Mouse (Mus musculus): ENCODE measurements around the gene Slc7a8. TPM values are rescaled to one million over a fixed set of nuclear protein-coding genes. Genes with fewer than 3 reads are reported as not detected.
A peak's percentile ranks its signal among the peaks of the same experiment; 100 is the strongest.

The Slc7a8 gene
- polyA plus RNA-seq, 1 experiment from 2014 or later = 3.1 TPM

DNA sequence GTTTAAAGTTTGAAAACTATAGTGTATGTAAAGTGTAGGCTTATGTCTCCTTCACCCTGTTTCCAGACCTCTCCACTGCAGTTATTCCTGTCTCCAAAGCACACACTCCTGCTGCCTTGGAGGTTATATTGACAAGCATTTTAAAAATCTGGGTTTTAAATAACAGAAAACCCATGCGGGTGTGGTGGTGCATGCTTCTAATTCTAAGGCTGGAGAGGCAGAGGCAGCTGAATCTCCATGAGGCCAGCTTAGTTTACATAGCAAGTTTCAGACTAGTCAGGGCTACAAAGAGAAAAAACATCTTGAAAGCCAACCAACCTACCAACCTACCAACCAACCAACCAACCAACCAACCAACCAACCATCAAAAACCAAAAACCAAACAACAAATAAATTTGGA is 66.3 kb downstream of the Slc7a8 start:
- no peak for TF ChIP-seq EP300 (optimal IDR thresholded peaks at IDR 0.05)
- no peak for TF ChIP-seq CTCF (IDR thresholded peaks at IDR 0.05; ENCODE audit: low read depth)
- Histone ChIP-seq H3K27ac (replicated peaks) (no peak overlapping the region), H3K4me3 (ENCODE audit: low read depth, low read length) (no peak overlapping the region), H3K9me3 (ENCODE audit: control insufficient read depth, low read length) (no peaks in the 10 kb centered on the region), H3K9ac (ENCODE audit: low read length) (no peak overlapping the region), H3K36me3 (ENCODE audit: control insufficient read depth, insufficient read depth, low read length) (no peaks in the 10 kb centered on the region), H3K27me3 (ENCODE audit: control insufficient read depth, insufficient read depth, low read length) (no peaks in the 10 kb centered on the region), H3K4me1 (replicated peaks; ENCODE audit: control insufficient read depth, insufficient read depth) (no peaks in the 10 kb centered on the region), H3K4me2 (replicated peaks; ENCODE audit: low read depth) (no peak overlapping the region)
- ATAC-seq (ENCODE audit: low FRiP score, low TSS enrichment) = no peak
- 67% methylated on average over 1 of the region's 1 CpGs for WGBS
- DNase-seq (ENCODE audit: low spot score) = no peak

DNA sequence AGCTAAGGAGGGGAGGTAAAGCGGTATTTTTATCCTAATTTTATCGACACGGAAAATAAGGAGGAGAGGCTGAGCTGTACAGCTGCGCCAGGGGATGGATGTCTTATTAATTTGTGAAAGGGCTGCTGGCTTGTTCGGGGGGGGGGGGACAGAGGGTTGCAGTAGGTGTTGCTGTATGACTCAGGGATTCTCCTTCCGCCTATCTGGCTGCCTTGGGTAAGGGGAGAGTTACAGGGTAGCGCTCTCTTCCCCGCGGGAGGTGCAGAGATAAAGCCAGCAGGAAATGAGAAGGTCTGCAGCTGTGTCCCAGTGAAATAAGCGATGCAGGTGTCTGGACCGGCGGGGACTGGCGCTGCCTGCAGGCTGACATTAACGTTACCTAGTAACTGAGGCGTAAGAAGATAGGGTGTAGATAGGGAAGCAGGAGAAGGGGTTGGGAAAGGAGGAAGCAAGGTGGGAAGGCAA is 67.1 kb downstream of the Slc7a8 start:
- ATAC-seq (ENCODE audit: low FRiP score, low TSS enrichment) = peak; percentile 25; the same call in 1 of the 2 replicates
- no peak overlapping the region for H3K27ac ChIP-seq (replicated peaks)
- no peaks in the 10 kb centered on the region for H3K9me3 ChIP-seq (ENCODE audit: control insufficient read depth, low read length)
- H3K4me1 ChIP-seq (replicated peaks; ENCODE audit: control insufficient read depth, insufficient read depth) = no peaks in the 10 kb centered on the region
- H3K27me3 ChIP-seq (ENCODE audit: control insufficient read depth, insufficient read depth, low read length) = no peaks in the 10 kb centered on the region
- H3K4me2 ChIP-seq (replicated peaks; ENCODE audit: low read depth) = peak overlapping the region; percentile 67
- peak; percentile 37 for DNase-seq (ENCODE audit: low spot score)
- no peaks in the 10 kb centered on the region for H3K36me3 ChIP-seq (ENCODE audit: control insufficient read depth, insufficient read depth, low read length)
- TF ChIP-seq CTCF (IDR thresholded peaks at IDR 0.05; ENCODE audit: low read depth) = no peak
- TF ChIP-seq EP300 (optimal IDR thresholded peaks at IDR 0.05) = no peak
- 3% methylated on average over 15 of the region's 15 CpGs for WGBS
- H3K9ac ChIP-seq (ENCODE audit: low read length) = no peak overlapping the region
- H3K4me3 ChIP-seq (ENCODE audit: low read depth, low read length) = peak overlapping the region; percentile 39

- peak overlapping the region; percentile 39 for H3K4me3 ChIP-seq (ENCODE audit: low read depth, low read length)
- WGBS = 2% methylated on average over 13 of the region's 13 CpGs
- ATAC-seq (ENCODE audit: low FRiP score, low TSS enrichment) (peak; percentile 50; the same call in 1 of the 2 replicates), DNase-seq (ENCODE audit: low spot score) (peak; percentile 67)
- no peaks in the 10 kb centered on the region for H3K4me1 ChIP-seq (replicated peaks; ENCODE audit: control insufficient read depth, insufficient read depth)
- H3K27me3 ChIP-seq (ENCODE audit: control insufficient read depth, insufficient read depth, low read length) = no peaks in the 10 kb centered on the region
- no peaks in the 10 kb centered on the region for H3K9me3 ChIP-seq (ENCODE audit: control insufficient read depth, low read length)
- TF ChIP-seq EP300 (optimal IDR thresholded peaks at IDR 0.05) = no peak
- TF ChIP-seq CTCF (IDR thresholded peaks at IDR 0.05; ENCODE audit: low read depth) = peak; percentile 89
- H3K9ac ChIP-seq (ENCODE audit: low read length) = no peak overlapping the region
- no peaks in the 10 kb centered on the region for H3K36me3 ChIP-seq (ENCODE audit: control insufficient read depth, insufficient read depth, low read length)
- peak overlapping the region; percentile 67 for H3K4me2 ChIP-seq (replicated peaks; ENCODE audit: low read depth)
- no peak overlapping the region for H3K27ac ChIP-seq (replicated peaks)
These were observed 67.6 kb downstream of the Slc7a8 start for GRCm38 (mm10) chr14:54714121-54714520.

GRCm38 (mm10) chr14:54712861-54713260 is 68.9 kb downstream of the Slc7a8 start:
- H3K36me3 ChIP-seq (ENCODE audit: control insufficient read depth, insufficient read depth, low read length) = no peaks in the 10 kb centered on the region
- H3K27me3 ChIP-seq (ENCODE audit: control insufficient read depth, insufficient read depth, low read length) = no peaks in the 10 kb centered on the region
- 65% methylated on average over 8 of the region's 8 CpGs for WGBS
- TF ChIP-seq EP300 (optimal IDR thresholded peaks at IDR 0.05) (no peak), CTCF (IDR thresholded peaks at IDR 0.05; ENCODE audit: low read depth) (no peak)
- H3K9ac ChIP-seq (ENCODE audit: low read length) = no peak overlapping the region
- no peak overlapping the region for H3K4me3 ChIP-seq (ENCODE audit: low read depth, low read length)
- no peaks in the 10 kb centered on the region for H3K4me1 ChIP-seq (replicated peaks; ENCODE audit: control insufficient read depth, insufficient read depth)
- H3K4me2 ChIP-seq (replicated peaks; ENCODE audit: low read depth) = no peak overlapping the region
- DNase-seq (ENCODE audit: low spot score) (no peak), ATAC-seq (ENCODE audit: low FRiP score, low TSS enrichment) (no peak)
- H3K27ac ChIP-seq (replicated peaks) = no peak overlapping the region
- no peaks in the 10 kb centered on the region for H3K9me3 ChIP-seq (ENCODE audit: control insufficient read depth, low read length)

DNA sequence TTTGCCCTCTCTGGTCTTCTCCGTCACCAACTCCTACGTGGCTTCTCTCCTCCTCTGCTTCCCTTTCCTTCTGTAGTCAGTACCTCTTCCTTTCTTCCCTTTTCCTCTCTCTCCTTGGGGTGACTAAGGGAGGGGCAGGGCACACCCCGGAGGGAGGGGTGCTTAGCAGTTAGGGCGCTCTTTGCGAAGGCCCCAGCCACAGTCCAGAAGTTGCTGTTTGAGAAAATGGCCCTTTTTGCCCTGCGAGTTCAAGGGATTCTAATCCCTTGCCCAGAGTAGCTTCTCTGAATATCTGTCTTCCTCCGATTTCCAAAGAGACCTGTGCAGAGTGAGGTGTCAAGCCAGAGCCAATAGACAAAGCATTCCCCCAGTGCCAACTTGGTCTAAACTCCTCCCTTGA is 69.7 kb downstream of the Slc7a8 start, which contains the start of gene Cebpe:
Gene Cebpe, minus strand, starts transcription at position 101 of the 400 bp plus-strand sequence.
- DNase-seq (ENCODE audit: low spot score) (no peak), ATAC-seq (ENCODE audit: low FRiP score, low TSS enrichment) (no peak)
- Histone ChIP-seq H3K4me3 (ENCODE audit: low read depth, low read length) (no peak within 1 kb of the TSS), H3K9me3 (ENCODE audit: control insufficient read depth, low read length) (no peaks in the 10 kb centered on the region), H3K4me2 (replicated peaks; ENCODE audit: low read depth) (no peak within 1 kb of the TSS), H3K4me1 (replicated peaks; ENCODE audit: control insufficient read depth, insufficient read depth) (no peaks in the 10 kb centered on the region), H3K36me3 (ENCODE audit: control insufficient read depth, insufficient read depth, low read length) (no peaks in the 10 kb centered on the region), H3K27me3 (ENCODE audit: control insufficient read depth, insufficient read depth, low read length) (no peaks in the 10 kb centered on the region), H3K27ac (replicated peaks) (no peak within 1 kb of the TSS), H3K9ac (ENCODE audit: low read length) (no peak within 1 kb of the TSS)
- TF ChIP-seq CTCF (IDR thresholded peaks at IDR 0.05; ENCODE audit: low read depth) = no peak
- whole genome bisulfite sequencing = 84% methylated on average over 7 of the region's 7 CpGs

- Histone ChIP-seq H3K27me3 (ENCODE audit: control insufficient read depth, insufficient read depth, low read length) (no peaks in the 10 kb centered on the region), H3K4me3 (ENCODE audit: low read depth, low read length) (no peak overlapping the region), H3K27ac (replicated peaks) (no peak overlapping the region), H3K4me1 (replicated peaks; ENCODE audit: control insufficient read depth, insufficient read depth) (no peaks in the 10 kb centered on the region), H3K36me3 (ENCODE audit: control insufficient read depth, insufficient read depth, low read length) (no peaks in the 10 kb centered on the region), H3K4me2 (replicated peaks; ENCODE audit: low read depth) (no peak overlapping the region), H3K9me3 (ENCODE audit: control insufficient read depth, low read length) (no peaks in the 10 kb centered on the region), H3K9ac (ENCODE audit: low read length) (no peak overlapping the region)
- no peak for TF ChIP-seq CTCF (IDR thresholded peaks at IDR 0.05; ENCODE audit: low read depth)
- TF ChIP-seq EP300 (optimal IDR thresholded peaks at IDR 0.05) = no peak
- DNase-seq (ENCODE audit: low spot score) = no peak
- no peak for ATAC-seq (ENCODE audit: low FRiP score, low TSS enrichment)
- WGBS = 83% methylated on average over 9 of the region's 9 CpGs
These were observed 72.7 kb downstream of the Slc7a8 start for GRCm38 (mm10) chr14:54709054-54709453.
